Mouse (Mus musculus) cortical plate, adult 2 months (tissue): ENCODE data around the gene Det1. TPM values are rescaled to one million over a fixed set of nuclear protein-coding genes. Genes with fewer than 3 reads are reported as not detected.

ENCODE experiments used
- H3K27ac ChIP-seq: fragments of 200-500 bp; 2 replicates; pipeline ENCODE4 v1.5.1; 2012; ENCODE audit warnings: low read length, control low read depth, inconsistent platforms; ENCODE audit not compliant: insufficient read depth
- H3K4me1 ChIP-seq: fragments of 200-500 bp; 2 replicates; pipeline ENCODE4 v1.6.1; 2011; ENCODE audit warnings: low read length; ENCODE audit not compliant: control insufficient read depth, insufficient read depth
- H3K4me3 ChIP-seq: fragments of 200-500 bp; 2 replicates; pipeline ENCODE4 v1.5.1; 2011; ENCODE audit warnings: mild to moderate bottlenecking, low read length, control low read depth; ENCODE audit not compliant: insufficient read depth
- CTCF ChIP-seq: fragments of 200-500 bp; IDR thresholded peaks from 2 replicates; pipeline ENCODE4 v1.5.1; 2011; ENCODE audit warnings: mild to moderate bottlenecking, control low read depth, low read length; ENCODE audit not compliant: insufficient read depth; ENCODE audit errors: extremely low read depth
- POLR2A ChIP-seq: fragments of 200-500 bp; IDR thresholded peaks from 2 replicates; pipeline ENCODE4 v1.6.1; 2011; ENCODE audit warnings: mild to moderate bottlenecking, low read length, control low read depth; ENCODE audit not compliant: insufficient read depth; ENCODE audit errors: extremely low read depth
- polyA plus RNA-seq: library from polyadenylated mRNA; depleted of rRNA; stranded (reverse); fragments of >200 nt; gene quantifications from 2 replicates; pipeline ENCODE4 v1.2.3, GENCODE M21; 2012

Gene Det1
- polyA plus RNA-seq, 1 experiment: 6.1 TPM

GRCm38 (mm10) chr7:78883016-78883725 is 36.1 kb upstream of the Det1 start:
- H3K27ac ChIP-seq: no peak overlapping the region
- H3K4me3 ChIP-seq: peak overlapping the region; percentile 50
- TF ChIP-seq POLR2A (no peak), CTCF (no peak)
- H3K4me1 ChIP-seq: peaks cover 2% of the 10 kb centered on the region; the same call in 1 of the 2 replicates

GRCm38 (mm10) chr7:78882469-78882837 is 35.4 kb upstream of the Det1 start:
- Histone ChIP-seq H3K27ac (peak overlapping the region; percentile 45; the same call in 1 of the 2 replicates), H3K4me3 (peak overlapping the region; percentile 50), H3K4me1 (peaks cover 2% of the 10 kb centered on the region; the same call in 1 of the 2 replicates)
- no peak for TF ChIP-seq CTCF
- TF ChIP-seq POLR2A: no peak

- peak overlapping the region; percentile 50 for H3K4me3 ChIP-seq
- TF ChIP-seq CTCF (no peak), POLR2A (no peak)
- H3K27ac ChIP-seq: no peak overlapping the region
- peaks cover 2% of the 10 kb centered on the region; the same call in 1 of the 2 replicates for H3K4me1 ChIP-seq
These were observed 34.8 kb upstream of the Det1 start for GRCm38 (mm10) chr7:78881607-78882468.

GRCm38 (mm10) chr7:78872831-78873230 is 25.8 kb upstream of the Det1 start:
- no peak for TF ChIP-seq CTCF
- TF ChIP-seq POLR2A: no peak
- no peaks in the 10 kb centered on the region for H3K4me1 ChIP-seq
- H3K27ac ChIP-seq: no peak overlapping the region
- H3K4me3 ChIP-seq: no peak overlapping the region

- H3K4me3 ChIP-seq: no peak overlapping the region
- no peaks in the 10 kb centered on the region for H3K4me1 ChIP-seq
- H3K27ac ChIP-seq: no peak overlapping the region
- TF ChIP-seq POLR2A (no peak), CTCF (no peak)
These were observed 25.3 kb upstream of the Det1 start for GRCm38 (mm10) chr7:78872366-78872765.

GRCm38 (mm10) chr7:78868731-78869130 is 21.7 kb upstream of the Det1 start:
- TF ChIP-seq CTCF: no peak
- TF ChIP-seq POLR2A: no peak
- H3K4me1 ChIP-seq: no peaks in the 10 kb centered on the region
- no peak overlapping the region for H3K27ac ChIP-seq
- H3K4me3 ChIP-seq: no peak overlapping the region

- H3K4me3 ChIP-seq: no peak overlapping the region
- H3K27ac ChIP-seq: no peak overlapping the region
- TF ChIP-seq CTCF: no peak
- H3K4me1 ChIP-seq: no peaks in the 10 kb centered on the region
These were observed 18.3 kb upstream of the Det1 start for GRCm38 (mm10) chr7:78865212-78865949.

- H3K4me3 ChIP-seq: no peak overlapping the region
- TF ChIP-seq POLR2A: no peak
- no peak for TF ChIP-seq CTCF
- H3K27ac ChIP-seq: no peak overlapping the region
- no peaks in the 10 kb centered on the region for H3K4me1 ChIP-seq
These were observed 17.4 kb upstream of the Det1 start for GRCm38 (mm10) chr7:78864446-78864802.

- no peak overlapping the region for H3K27ac ChIP-seq
- H3K4me1 ChIP-seq: no peaks in the 10 kb centered on the region
- H3K4me3 ChIP-seq: no peak overlapping the region
- TF ChIP-seq CTCF: no peak
- TF ChIP-seq POLR2A: no peak
These were observed 16.9 kb upstream of the Det1 start for GRCm38 (mm10) chr7:78863796-78864445.
